Mouse (Mus musculus): ENCODE results near the gene Gal3st1.
A peak's percentile ranks its signal among the peaks of the same experiment; 100 is the strongest.
"Not testable (repeated sequence)": the region's sequence is repeated elsewhere in the genome, so short reads cannot be mapped to it uniquely, and the experiment has no call there.

Gene Gal3st1

GRCm38 (mm10) chr11:3982275-3983209 lies 894 bp upstream of the Gal3st1 start:
- DNase-seq (ENCODE audit: low read depth, low spot score) = no peak

GRCm38 (mm10) chr11:3983863-3984745 lies 668 bp downstream of the Gal3st1 start:
- no peak for DNase-seq (ENCODE audit: low read depth, low spot score)

DNA sequence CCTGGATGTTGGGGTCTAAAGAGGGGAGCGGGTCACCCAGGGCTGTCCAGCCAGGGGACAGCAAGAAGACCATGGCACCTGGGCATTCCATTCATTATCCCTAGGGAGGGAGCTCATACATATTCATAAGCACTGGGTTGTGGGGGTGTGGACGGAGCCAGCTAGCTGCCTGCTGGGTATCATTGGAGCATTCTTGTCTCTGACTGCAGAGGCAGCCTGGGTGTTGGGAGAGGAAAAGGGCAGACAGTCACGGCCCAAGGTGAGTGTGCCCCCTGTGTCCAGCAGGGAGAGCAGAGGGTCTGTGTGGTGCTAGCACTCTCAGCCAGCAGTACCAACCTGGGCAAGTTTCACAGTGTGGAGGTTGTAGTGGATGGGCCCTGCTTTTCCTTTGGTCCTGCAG lies 6.3 kb downstream of the Gal3st1 start:
- DNase-seq (ENCODE audit: low read depth, low spot score) = no peak

GRCm38 (mm10) chr11:3993132-3993531 lies 9.7 kb downstream of the Gal3st1 start:
- DNase-seq (ENCODE audit: low read depth, low spot score) = no peak

DNA sequence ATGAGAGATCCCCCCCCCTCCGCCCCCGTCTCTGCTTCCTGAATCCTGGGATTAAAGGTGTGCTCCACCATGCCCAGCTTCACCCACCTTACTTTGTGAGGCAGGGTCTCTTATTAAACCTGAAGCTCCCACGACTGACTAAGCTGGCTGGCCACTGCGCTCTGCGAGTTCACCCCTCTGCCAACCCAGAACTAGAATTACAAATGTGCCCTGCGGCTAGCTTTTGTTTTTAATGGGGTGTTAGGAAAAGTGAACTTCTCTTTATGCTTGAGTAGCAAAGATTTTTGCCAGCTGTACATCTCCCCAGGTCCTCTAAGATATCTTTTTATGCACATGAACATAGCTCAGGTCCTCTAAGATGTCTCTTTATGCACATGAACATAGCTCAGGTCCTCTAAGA lies 10.5 kb downstream of the Gal3st1 start:
- DNase-seq (ENCODE audit: low read depth, low spot score) = no peak

DNA sequence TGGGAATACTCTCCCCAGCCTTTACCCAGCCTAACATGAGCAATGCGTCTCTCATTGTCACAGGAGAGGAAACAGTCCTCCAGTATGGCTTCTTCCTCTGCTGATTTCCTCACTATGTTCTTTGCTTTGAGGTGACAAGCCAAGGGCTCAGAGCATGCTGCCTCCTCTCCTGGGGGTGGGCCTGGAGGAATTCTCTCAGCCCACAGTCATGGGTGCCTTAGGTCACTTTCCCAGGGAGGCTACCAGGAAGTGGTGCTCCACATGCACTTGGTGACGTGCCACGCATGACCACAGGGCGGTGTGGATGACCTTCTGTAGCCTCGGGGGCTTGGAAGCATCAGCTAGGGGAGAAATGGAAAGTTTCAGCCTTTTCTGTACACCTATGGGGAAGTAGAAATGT lies 12.1 kb downstream of the Gal3st1 start:
- no peak for DNase-seq (ENCODE audit: low read depth, low spot score)

DNA sequence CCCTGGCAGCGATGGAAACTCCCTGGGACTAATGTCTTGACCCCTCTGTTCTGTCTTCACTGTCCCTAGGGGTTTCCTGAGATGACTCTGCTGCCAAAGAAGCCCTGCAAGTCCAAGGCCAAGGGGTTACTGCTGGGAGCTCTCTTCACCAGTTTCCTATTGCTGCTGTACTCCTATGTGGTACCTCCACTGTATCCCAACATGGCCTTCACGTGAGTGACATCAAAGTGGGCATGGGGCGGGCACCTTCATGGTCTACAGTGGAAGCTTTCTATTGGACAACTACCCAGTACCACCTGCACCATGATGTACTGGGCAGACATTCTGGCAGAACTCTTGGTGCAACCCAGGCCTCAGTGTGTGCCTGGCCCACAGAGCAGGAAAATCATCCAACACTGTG lies 13.4 kb downstream of the Gal3st1 start:
- no peak for DNase-seq (ENCODE audit: low read depth, low spot score)

- peak; percentile 17 for DNase-seq (ENCODE audit: low read depth, low spot score)
Observed at GRCm38 (mm10) chr11:3997978-3998720, 14.7 kb downstream of the Gal3st1 start.

DNA sequence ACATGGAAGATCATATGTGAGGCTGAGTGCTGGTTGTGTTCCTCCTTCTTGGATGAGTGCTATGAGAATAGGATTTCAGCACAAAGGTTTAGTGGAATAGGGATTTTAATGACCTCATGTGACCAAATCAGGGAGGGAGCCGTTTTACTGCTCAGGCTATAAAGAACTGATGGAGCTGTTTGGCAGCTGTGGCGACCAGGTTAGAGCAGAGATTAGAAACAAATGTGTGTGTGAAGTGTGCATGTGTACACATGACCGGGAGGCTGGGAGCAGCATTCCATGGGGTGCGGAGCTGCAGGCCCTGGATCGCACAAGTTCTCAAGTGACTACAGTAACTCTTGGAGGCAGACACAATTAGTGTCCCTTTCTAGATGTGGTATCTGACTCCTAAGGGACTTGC lies 16.1 kb downstream of the Gal3st1 start:
- DNase-seq (ENCODE audit: low read depth, low spot score) = no peak

- peak; percentile 60 for DNase-seq (ENCODE audit: low read depth, low spot score)
Observed at GRCm38 (mm10) chr11:4001603-4002002, 18.2 kb downstream of the Gal3st1 start.

DNA sequence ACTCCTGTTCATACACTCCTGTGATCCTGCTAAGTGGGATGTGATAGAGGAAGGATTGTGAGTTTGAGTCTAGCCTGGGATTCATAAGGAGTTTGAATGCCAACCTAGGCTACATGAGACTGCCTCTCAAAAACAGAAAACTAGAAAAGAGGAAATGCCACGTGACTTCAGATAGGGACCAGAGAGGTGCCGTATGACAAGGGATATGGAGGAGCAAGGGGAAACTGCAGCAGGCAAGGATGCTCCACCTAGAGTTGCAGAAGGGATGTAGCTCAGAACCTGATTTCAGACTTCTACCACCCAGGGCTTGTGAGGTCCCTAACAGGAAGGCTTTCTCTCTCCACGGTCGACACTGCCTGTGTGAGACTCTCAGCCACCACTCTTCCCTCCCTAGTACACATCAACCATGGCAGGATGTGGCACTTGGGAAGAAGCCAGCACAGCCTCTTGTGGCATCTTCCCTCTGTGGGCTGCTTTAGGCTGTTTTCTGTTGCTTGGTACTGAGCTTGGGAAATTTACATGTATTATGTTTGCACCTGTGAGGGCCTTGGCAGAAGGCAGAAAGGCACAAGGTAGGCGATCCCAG lies 21.9 kb downstream of the Gal3st1 start:
- DNase-seq (ENCODE audit: low read depth, low spot score) = no peak

- no peak for DNase-seq (ENCODE audit: low read depth, low spot score)
Observed at GRCm38 (mm10) chr11:4006462-4006861, 23.0 kb downstream of the Gal3st1 start.

- DNase-seq (ENCODE audit: low read depth, low spot score) = no peak
Observed at GRCm38 (mm10) chr11:4012616-4013015, 29.2 kb downstream of the Gal3st1 start.

- DNase-seq (ENCODE audit: low read depth, low spot score) = not testable (repeated sequence)
Observed at GRCm38 (mm10) chr11:4015796-4016195, 32.4 kb downstream of the Gal3st1 start.

DNA sequence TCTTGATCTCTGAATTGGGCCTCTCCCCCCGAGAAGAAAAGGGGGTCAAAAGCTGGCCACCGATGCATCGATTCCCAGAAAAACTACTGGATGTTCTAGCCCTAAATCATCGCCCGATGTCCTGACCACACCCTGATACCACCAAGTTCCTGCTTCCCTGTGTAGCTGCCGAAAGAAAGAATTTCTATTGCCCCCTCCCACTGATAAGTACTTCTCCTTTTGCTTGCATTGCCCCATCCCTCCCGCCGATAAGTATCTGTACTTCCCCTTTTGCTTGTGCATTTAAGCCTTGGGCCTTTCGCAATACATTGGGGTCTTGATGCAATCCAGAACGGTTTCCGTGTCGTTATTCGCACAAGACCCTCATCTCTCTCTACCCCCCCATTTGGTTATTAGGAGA lies 38.7 kb downstream of the Gal3st1 start:
- DNase-seq (ENCODE audit: low read depth, low spot score) = not testable (repeated sequence)

DNA sequence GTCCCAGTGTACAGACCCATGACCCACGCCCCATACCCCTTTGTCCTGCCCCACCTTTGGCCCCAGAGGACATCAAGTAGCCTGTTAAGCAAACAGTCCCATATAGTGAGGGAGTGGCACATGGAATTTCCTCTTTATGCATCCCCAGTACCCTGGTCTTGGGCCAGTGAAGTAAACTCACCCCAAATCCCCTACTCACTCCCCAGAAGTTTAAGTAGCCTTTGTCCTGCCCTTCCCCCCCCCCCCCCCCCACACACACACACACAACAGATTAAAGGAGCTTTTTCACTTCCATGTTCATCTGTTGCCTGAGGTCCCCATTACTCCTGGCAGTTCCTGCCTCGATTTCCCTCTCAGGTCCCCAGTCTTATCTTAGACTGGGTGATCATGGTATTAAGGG lies 39.9 kb downstream of the Gal3st1 start:
- no peak for DNase-seq (ENCODE audit: low read depth, low spot score)

GRCm38 (mm10) chr11:4027066-4027465 lies 43.6 kb downstream of the Gal3st1 start:
- DNase-seq (ENCODE audit: low read depth, low spot score) = no peak

- DNase-seq (ENCODE audit: low read depth, low spot score) = no peak
Observed at GRCm38 (mm10) chr11:4027561-4028334, 44.3 kb downstream of the Gal3st1 start.

DNA sequence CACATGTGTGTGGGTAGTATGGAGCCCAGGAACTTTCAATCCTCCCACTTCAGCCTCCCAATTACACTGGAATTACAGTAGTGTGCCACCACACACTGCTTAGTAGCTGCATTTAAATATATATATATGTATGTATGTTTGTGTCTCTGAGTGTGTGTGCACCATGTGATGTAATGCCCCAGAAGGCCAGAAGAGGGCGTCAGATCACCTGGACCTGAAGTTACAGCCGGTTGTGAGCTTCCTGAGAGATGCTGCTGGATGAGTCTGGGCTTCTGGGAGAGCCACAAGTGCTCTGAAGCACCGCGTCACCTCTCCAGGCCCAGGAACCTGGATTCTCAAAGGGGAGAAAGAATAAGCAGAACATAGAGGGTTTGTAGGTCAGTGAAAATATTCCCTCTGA lies 45.9 kb downstream of the Gal3st1 start:
- DNase-seq (ENCODE audit: low read depth, low spot score) = no peak

GRCm38 (mm10) chr11:4031126-4031941 lies 47.9 kb downstream of the Gal3st1 start, which contains the start of gene Sec14l4:
Gene Sec14l4 (plus strand): TSS chr11:4031462.
- DNase-seq (ENCODE audit: low read depth, low spot score) = no peak
